Comparison of ENCODE assay signal across 11 mouse cellular contexts in the genomic region with DNA sequence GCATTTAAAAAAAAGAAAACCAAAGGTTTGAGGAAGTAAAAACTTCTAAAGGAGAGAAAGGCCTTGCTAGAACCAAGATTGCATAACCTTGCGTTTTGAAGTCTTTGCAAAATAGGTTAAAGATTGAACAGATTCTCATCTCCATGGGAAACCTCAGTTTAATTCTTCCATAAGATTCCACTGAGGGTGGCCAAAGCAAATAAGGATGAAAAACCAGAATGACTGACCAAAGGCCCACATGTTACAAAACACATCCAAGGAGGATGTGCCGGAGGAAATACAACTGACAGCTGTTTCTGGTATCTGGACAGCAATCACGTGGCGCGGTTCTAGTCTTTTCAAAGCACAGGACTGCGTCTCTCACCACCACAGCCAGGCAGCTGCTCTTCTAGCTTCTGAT. TPM values are rescaled to one million over a fixed set of nuclear protein-coding genes. Genes with fewer than 3 reads are reported as not detected.
A peak's percentile ranks its signal among the peaks of the same experiment; 100 is the strongest.
DNase-seq lines count a peak whose midpoint lies in the region; ATAC-seq lines count a peak whose summit lies in the region.
"Had no signal": no experiment of that assay in that cellular context is flagged by ENCODE, and none has a peak within 500 bp of the region (broad histone marks: within the 10 kb centered on the region; RNA-seq: fewer than 3 reads in every experiment).

No protein-coding gene starts in this region.

- DNase-seq in heart, adult 18-20 months: peak; percentile 68 to 82
- DNase-seq in heart, postnatal 4 days: peak; percentile 37
- DNase-seq in forebrain, embryonic 11.5 days (ENCODE audit: low spot score): no peak
- no peak for DNase-seq in adrenal gland, postnatal 36 days
- no peak for DNase-seq in neural tube, embryonic 10.5 days (ENCODE audit: extremely low spot score, low spot score)
- DNase-seq: cerebellum, adult 9-10 months had no signal

- H3K9me3 ChIP-seq in heart, embryonic 12.5 days (replicated peaks): no peaks in the 10 kb centered on the region
- H3K9me3 ChIP-seq in lung, embryonic 16.5 days (ENCODE audit: control insufficient read depth, low read length): peaks cover 1% of the 10 kb centered on the region; the same call in 1 of the 2 replicates
- no peaks in the 10 kb centered on the region for H3K9me3 ChIP-seq in forebrain, embryonic 11.5 days (ENCODE audit: control insufficient read depth, low read length)
- H3K9me3 ChIP-seq: limb, embryonic 13.5 days had no signal

- no peaks in the 10 kb centered on the region for H3K36me3 ChIP-seq in heart, embryonic 12.5 days
- H3K36me3 ChIP-seq in lung, embryonic 16.5 days (ENCODE audit: control insufficient read depth, insufficient read depth, low read length): no peaks in the 10 kb centered on the region
- no peaks in the 10 kb centered on the region for H3K36me3 ChIP-seq in forebrain, embryonic 11.5 days (ENCODE audit: control insufficient read depth, insufficient read depth, low read length)
- H3K36me3 ChIP-seq: limb, embryonic 13.5 days had no signal

- no peaks in the 10 kb centered on the region; the same call in 1 of the 2 replicates for H3K4me1 ChIP-seq in heart, embryonic 12.5 days (replicated peaks)
- H3K4me1 ChIP-seq in lung, embryonic 16.5 days (replicated peaks; ENCODE audit: control insufficient read depth, insufficient read depth, low read length): no peaks in the 10 kb centered on the region; the same call in 1 of the 2 replicates
- H3K4me1 ChIP-seq in forebrain, embryonic 11.5 days (replicated peaks; ENCODE audit: control insufficient read depth, insufficient read depth, low read length): no peaks in the 10 kb centered on the region
- H3K4me1 ChIP-seq: limb, embryonic 13.5 days had no signal

- H3K27ac ChIP-seq in heart, embryonic 12.5 days (ENCODE audit: poor library complexity, severe bottlenecking): no peak overlapping the region
- peak overlapping the region; percentile 48 for H3K27ac ChIP-seq in lung, embryonic 16.5 days (ENCODE audit: low read length)
- H3K27ac ChIP-seq in forebrain, embryonic 11.5 days (ENCODE audit: low read depth, low read length): no peak overlapping the region
- H3K27ac ChIP-seq: limb, embryonic 13.5 days had no signal

- WGBS in heart, embryonic 12.5 days: 44% methylated on average over 6 of the region's 6 CpGs
- WGBS in lung, embryonic 16.5 days: 30% methylated on average over 6 of the region's 6 CpGs
- WGBS in forebrain, embryonic 11.5 days: 94% methylated on average over 6 of the region's 6 CpGs

- no peak overlapping the region for H3K4me3 ChIP-seq in heart, embryonic 12.5 days
- H3K4me3 ChIP-seq in lung, embryonic 16.5 days (ENCODE audit: low read length): no peak overlapping the region
- no peak overlapping the region for H3K4me3 ChIP-seq in forebrain, embryonic 11.5 days (ENCODE audit: low read depth, low read length)
- H3K4me3 ChIP-seq: limb, embryonic 13.5 days had no signal

- H3K4me2 ChIP-seq in heart, embryonic 12.5 days: no peak overlapping the region
- no peak overlapping the region for H3K4me2 ChIP-seq in lung, embryonic 16.5 days (ENCODE audit: low read depth, low read length)
- no peak overlapping the region for H3K4me2 ChIP-seq in forebrain, embryonic 11.5 days (ENCODE audit: low read depth, low read length, severe bottlenecking)
- H3K4me2 ChIP-seq: limb, embryonic 13.5 days had no signal

- no peaks in the 10 kb centered on the region for H3K27me3 ChIP-seq in heart, embryonic 12.5 days (replicated peaks)
- H3K27me3 ChIP-seq in lung, embryonic 16.5 days (ENCODE audit: control insufficient read depth, insufficient read depth, low read depth, low read length): no peaks in the 10 kb centered on the region
- H3K27me3 ChIP-seq in forebrain, embryonic 11.5 days (ENCODE audit: control insufficient read depth, insufficient read depth, low read length): no peaks in the 10 kb centered on the region

- no peak overlapping the region for H3K9ac ChIP-seq in heart, embryonic 12.5 days
- no peak overlapping the region for H3K9ac ChIP-seq in lung, embryonic 16.5 days (ENCODE audit: low read length)
- H3K9ac ChIP-seq in forebrain, embryonic 11.5 days (ENCODE audit: low read length): no peak overlapping the region
- H3K9ac ChIP-seq: limb, embryonic 13.5 days had no signal

- no peak for ATAC-seq in heart, embryonic 12.5 days (ENCODE audit: insufficient number of reproducible peaks, low FRiP score)
- peak; percentile 68 for ATAC-seq in common myeloid progenitor, adult 5-6 weeks (replicated peaks; ENCODE audit: low read depth, poor library complexity, severe bottlenecking)
- ATAC-seq in lung, embryonic 16.5 days (ENCODE audit: low read depth): peak; percentile 81
- no peak for ATAC-seq in forebrain, embryonic 11.5 days (replicated peaks; ENCODE audit: low FRiP score)

RNA-seq across cellular contexts. Expression of a gene that starts 18.1 kb away (rescaled TPM):
- total RNA-seq in heart, adult 18-20 months (2021): 1 to 10 TPM in 1 of 2 experiments, under 1 TPM in 1; 0.87 to 6.5 TPM
- polyA plus RNA-seq in heart, embryonic 12.5 days (2016; fragmentation: Nextera tagmentation; extraction: Ambion mirVana): not detected in 2 replicates
- not detected in 2 replicates for total RNA-seq in common myeloid progenitor, adult 5-6 weeks (2017)
- under 1 TPM; 0.55 to 0.77 TPM for total RNA-seq in heart, postnatal 4 days (2021)
- 0.39 TPM in 1 of 2 replicates, not detected in the other for polyA plus RNA-seq in lung, embryonic 16.5 days (2015; fragmentation: Nextera tagmentation; extraction: Ambion mirVana)
- not detected in 2 replicates for polyA plus RNA-seq in forebrain, embryonic 11.5 days (2014; fragmentation: Nextera tagmentation; extraction: Ambion mirVana)
- total RNA-seq in adrenal gland, postnatal 36 days (2021): 10 to 100 TPM; 22.5 to 45.9 TPM
- polyA plus RNA-seq: neural tube, embryonic 11.5 days had no signal

Comparison
In these comparisons a context has a peak if more than half of its experiments do, and no peak if none do; other contexts are left out.
1. DNase-seq: peak in heart, adult 18-20 months (2 of 2) and heart, postnatal 4 days (single experiment); none in forebrain, embryonic 11.5 days (single experiment), adrenal gland, postnatal 36 days (0 of 2) and neural tube, embryonic 10.5 days (single experiment).
2. ATAC-seq: peak in common myeloid progenitor, adult 5-6 weeks (single experiment) and lung, embryonic 16.5 days (single experiment); none in heart, embryonic 12.5 days (single experiment) and forebrain, embryonic 11.5 days (single experiment).